Comparison of ENCODE assay signal across 17 mouse cellular contexts in genomic region chr11:69760901-69761200, GRCm38 (mm10). TPM values are rescaled to one million over a fixed set of nuclear protein-coding genes. Genes with fewer than 3 reads are reported as not detected.
DNase-seq lines count a peak whose midpoint lies in the region; ATAC-seq lines count a peak whose summit lies in the region.
"Had no signal": no experiment of that assay in that cellular context is flagged by ENCODE, and none has a peak within 500 bp of the region (broad histone marks: within the 10 kb centered on the region; RNA-seq: fewer than 3 reads in every experiment).

No protein-coding gene starts in this region.

- no peak for DNase-seq in heart, postnatal 10 days
- no peak for DNase-seq in adrenal gland, postnatal 14 days
- DNase-seq in gastrocnemius, adult 18-20 months (ENCODE audit: low spot score) = no peak
- DNase-seq: adrenal gland, postnatal 36 days; cerebellum, adult 11 months; left cerebral cortex, postnatal 4 days; right cerebral cortex, postnatal 4 days had no signal

- H3K9ac ChIP-seq in heart, embryonic 13.5 days = no peak overlapping the region
- no peak overlapping the region for H3K9ac ChIP-seq in embryonic facial prominence, embryonic 12.5 days
- H3K9ac ChIP-seq in hindbrain, embryonic 16.5 days (ENCODE audit: low read depth, low read length) = peak overlapping the region; percentile 10; the same call in 1 of the 2 replicates
- no peak overlapping the region for H3K9ac ChIP-seq in midbrain, embryonic 16.5 days (ENCODE audit: low read depth, low read length)

- no peaks in the 10 kb centered on the region for H3K36me3 ChIP-seq in heart, embryonic 13.5 days
- H3K36me3 ChIP-seq in embryonic facial prominence, embryonic 12.5 days = no peaks in the 10 kb centered on the region
- H3K36me3 ChIP-seq in hindbrain, embryonic 16.5 days (ENCODE audit: control insufficient read depth, insufficient read depth, low read length) = no peaks in the 10 kb centered on the region
- H3K36me3 ChIP-seq in midbrain, embryonic 16.5 days (ENCODE audit: control insufficient read depth, insufficient read depth, low read length) = no peaks in the 10 kb centered on the region
- H3K36me3 ChIP-seq: heart, embryonic 12.5 days had no signal

- 88% methylated on average over 7 of the region's 7 CpGs for WGBS in heart, embryonic 13.5 days
- 87% methylated on average over 7 of the region's 7 CpGs for WGBS in embryonic facial prominence, embryonic 12.5 days
- WGBS in hindbrain, embryonic 16.5 days = 90% methylated on average over 7 of the region's 7 CpGs
- WGBS in midbrain, embryonic 16.5 days = 96% methylated on average over 7 of the region's 7 CpGs

- H3K27ac ChIP-seq in heart, embryonic 13.5 days (replicated peaks) = 0 out of 2 replicates have a peak overlapping the region, but pooled peaks have one; percentile 8
- H3K27ac ChIP-seq in embryonic facial prominence, embryonic 12.5 days = peak overlapping the region; percentile 98; the same call in 1 of the 2 replicates
- H3K27ac ChIP-seq in hindbrain, embryonic 16.5 days (ENCODE audit: low read depth, low read length) = peak overlapping the region; percentile 93
- peak overlapping the region; percentile 99 for H3K27ac ChIP-seq in midbrain, embryonic 16.5 days (ENCODE audit: low read length)

- H3K4me1 ChIP-seq in heart, embryonic 13.5 days = peaks cover 34% of the 10 kb centered on the region
- peaks cover 28% of the 10 kb centered on the region for H3K4me1 ChIP-seq in embryonic facial prominence, embryonic 12.5 days
- H3K4me1 ChIP-seq in hindbrain, embryonic 16.5 days (ENCODE audit: control insufficient read depth, insufficient read depth, low read depth, low read length) = peaks cover 28% of the 10 kb centered on the region
- peaks cover 36% of the 10 kb centered on the region for H3K4me1 ChIP-seq in midbrain, embryonic 16.5 days (ENCODE audit: control insufficient read depth, insufficient read depth, low read length)

- no peak overlapping the region for H3K4me2 ChIP-seq in heart, embryonic 13.5 days
- no peak overlapping the region for H3K4me2 ChIP-seq in embryonic facial prominence, embryonic 12.5 days (replicated peaks)
- no peak overlapping the region for H3K4me2 ChIP-seq in hindbrain, embryonic 16.5 days (ENCODE audit: low read length)
- no peak overlapping the region for H3K4me2 ChIP-seq in midbrain, embryonic 16.5 days (ENCODE audit: low read length)

- H3K27me3 ChIP-seq in heart, embryonic 13.5 days (replicated peaks) = no peaks in the 10 kb centered on the region
- no peaks in the 10 kb centered on the region for H3K27me3 ChIP-seq in embryonic facial prominence, embryonic 12.5 days
- no peaks in the 10 kb centered on the region for H3K27me3 ChIP-seq in hindbrain, embryonic 16.5 days (replicated peaks; ENCODE audit: control insufficient read depth, insufficient read depth, low read length)
- H3K27me3 ChIP-seq in midbrain, embryonic 16.5 days (ENCODE audit: control insufficient read depth, insufficient read depth, low read depth, low read length) = no peaks in the 10 kb centered on the region
- H3K27me3 ChIP-seq: heart, embryonic 12.5 days had no signal

- H3K4me3 ChIP-seq in heart, embryonic 13.5 days = no peak overlapping the region
- no peak overlapping the region for H3K4me3 ChIP-seq in embryonic facial prominence, embryonic 12.5 days
- H3K4me3 ChIP-seq in hindbrain, embryonic 16.5 days (ENCODE audit: low read length) = no peak overlapping the region
- H3K4me3 ChIP-seq in midbrain, embryonic 16.5 days (ENCODE audit: low read depth, low read length) = no peak overlapping the region
- H3K4me3 ChIP-seq: layer of hippocampus, adult 2 months had no signal

- H3K9me3 ChIP-seq in heart, embryonic 13.5 days = no peaks in the 10 kb centered on the region
- no peaks in the 10 kb centered on the region for H3K9me3 ChIP-seq in embryonic facial prominence, embryonic 12.5 days
- H3K9me3 ChIP-seq in hindbrain, embryonic 16.5 days (ENCODE audit: control insufficient read depth, low read length) = no peaks in the 10 kb centered on the region
- no peaks in the 10 kb centered on the region for H3K9me3 ChIP-seq in midbrain, embryonic 16.5 days (replicated peaks; ENCODE audit: control insufficient read depth, low read length, poor library complexity, severe bottlenecking)
- H3K9me3 ChIP-seq: heart, embryonic 12.5 days had no signal

- ATAC-seq in heart, embryonic 13.5 days (ENCODE audit: extremely low read depth, insufficient number of reproducible peaks, low FRiP score, low TSS enrichment) = no peak
- ATAC-seq in embryonic facial prominence, embryonic 12.5 days (ENCODE audit: insufficient number of reproducible peaks, insufficient read depth, low FRiP score, low TSS enrichment) = no peak
- ATAC-seq in hindbrain, embryonic 16.5 days = no peak
- ATAC-seq in midbrain, embryonic 16.5 days = no peak
- ATAC-seq in megakaryocyte-erythroid progenitor cell, adult 5-6 weeks (replicated peaks; ENCODE audit: low FRiP score, low TSS enrichment, poor library complexity, severe bottlenecking) = no peak
- ATAC-seq: CD4-positive, CD25-positive, alpha-beta regulatory T cell, adult 4 months; intestine, postnatal 0 days had no signal

- intact Hi-C loops in heart, postnatal 10 days (cut with DNase I) = no loop called here

RNA-seq across cellular contexts. Expression of gene Slc35g3, which starts 0.9 kb away (rescaled TPM):
- 0.19 and 0.51 TPM in 2 replicates for polyA plus RNA-seq in heart, embryonic 13.5 days (2015; fragmentation: Nextera tagmentation; extraction: Ambion mirVana)
- total RNA-seq in heart, postnatal 10 days (2021) = under 1 TPM; 0.17 to 0.40 TPM
- not detected in 2 replicates for polyA plus RNA-seq in embryonic facial prominence, embryonic 12.5 days (2016; fragmentation: Nextera tagmentation; extraction: Ambion mirVana)
- 0.41 and 0.87 TPM in 2 replicates for polyA plus RNA-seq in hindbrain, embryonic 16.5 days (2015; fragmentation: Nextera tagmentation; extraction: Ambion mirVana)
- polyA plus RNA-seq in midbrain, embryonic 16.5 days (2015; fragmentation: Nextera tagmentation; extraction: Ambion mirVana) = 0.21 and 0.22 TPM in 2 replicates
- not detected in 2 replicates for total RNA-seq in adrenal gland, postnatal 14 days (2021)
- total RNA-seq in gastrocnemius, adult 18-20 months (2021) = not detected
- total RNA-seq in megakaryocyte-erythroid progenitor cell, adult 5-6 weeks (2014; fragmentation: Nextera tagmentation) = not detected in 2 replicates
- total RNA-seq in megakaryocyte-erythroid progenitor cell, adult 5-6 weeks (2017) = not detected in 2 replicates
- total RNA-seq: adrenal gland, postnatal 36 days; layer of hippocampus, adult 2 months; left cerebral cortex, postnatal 4 days had no signal
- polyA plus RNA-seq: CD4-positive, CD25-positive, alpha-beta regulatory T cell, adult 4 months; thymus, postnatal 0 days had no signal

RNA-seq across cellular contexts. Expression of gene Polr2a, which starts 2.4 kb away (rescaled TPM):
- polyA plus RNA-seq in heart, embryonic 13.5 days (2015; fragmentation: Nextera tagmentation; extraction: Ambion mirVana) = 16.1 and 19.1 TPM in 2 replicates
- 10 to 100 TPM; 44.5 to 47.5 TPM for total RNA-seq in heart, postnatal 10 days (2021)
- polyA plus RNA-seq in embryonic facial prominence, embryonic 12.5 days (2016; fragmentation: Nextera tagmentation; extraction: Ambion mirVana) = 27.9 and 32.7 TPM in 2 replicates
- 12.1 and 14.9 TPM in 2 replicates for polyA plus RNA-seq in hindbrain, embryonic 16.5 days (2015; fragmentation: Nextera tagmentation; extraction: Ambion mirVana)
- polyA plus RNA-seq in midbrain, embryonic 16.5 days (2015; fragmentation: Nextera tagmentation; extraction: Ambion mirVana) = 13.0 and 15.5 TPM in 2 replicates
- total RNA-seq in adrenal gland, postnatal 14 days (2021) = 78.0 and 84.0 TPM in 2 replicates
- total RNA-seq in gastrocnemius, adult 18-20 months (2021) = 10 to 100 TPM; 33.0 to 33.9 TPM
- total RNA-seq in megakaryocyte-erythroid progenitor cell, adult 5-6 weeks (2014; fragmentation: Nextera tagmentation) = 106 TPM in 2 replicates
- total RNA-seq in megakaryocyte-erythroid progenitor cell, adult 5-6 weeks (2017) = 11.9 and 26.6 TPM in 2 replicates

RNA-seq across cellular contexts. Expression of gene Zbtb4, which starts 4.9 kb away (rescaled TPM):
- 2.7 and 3.1 TPM in 2 replicates for polyA plus RNA-seq in heart, embryonic 13.5 days (2015; fragmentation: Nextera tagmentation; extraction: Ambion mirVana)
- 10 to 100 TPM; 42.2 to 43.9 TPM for total RNA-seq in heart, postnatal 10 days (2021)
- 2.1 and 2.4 TPM in 2 replicates for polyA plus RNA-seq in embryonic facial prominence, embryonic 12.5 days (2016; fragmentation: Nextera tagmentation; extraction: Ambion mirVana)
- polyA plus RNA-seq in hindbrain, embryonic 16.5 days (2015; fragmentation: Nextera tagmentation; extraction: Ambion mirVana) = 5.8 and 6.2 TPM in 2 replicates
- polyA plus RNA-seq in midbrain, embryonic 16.5 days (2015; fragmentation: Nextera tagmentation; extraction: Ambion mirVana) = 4.2 and 5.2 TPM in 2 replicates
- 39.9 and 42.4 TPM in 2 replicates for total RNA-seq in adrenal gland, postnatal 14 days (2021)
- total RNA-seq in gastrocnemius, adult 18-20 months (2021) = 10 to 100 TPM; 37.1 to 37.5 TPM
- 2.8 and 4.0 TPM in 2 replicates for total RNA-seq in megakaryocyte-erythroid progenitor cell, adult 5-6 weeks (2014; fragmentation: Nextera tagmentation)
- total RNA-seq in megakaryocyte-erythroid progenitor cell, adult 5-6 weeks (2017) = 1.1 and 2.1 TPM in 2 replicates

RNA-seq across cellular contexts. Expression of gene Chrnb1, which starts 34.9 kb away (rescaled TPM):
- polyA plus RNA-seq in heart, embryonic 13.5 days (2015; fragmentation: Nextera tagmentation; extraction: Ambion mirVana) = 6.8 and 7.9 TPM in 2 replicates
- 1 to 10 TPM; 5.8 to 7.1 TPM for total RNA-seq in heart, postnatal 10 days (2021)
- 11.1 and 11.9 TPM in 2 replicates for polyA plus RNA-seq in embryonic facial prominence, embryonic 12.5 days (2016; fragmentation: Nextera tagmentation; extraction: Ambion mirVana)
- polyA plus RNA-seq in hindbrain, embryonic 16.5 days (2015; fragmentation: Nextera tagmentation; extraction: Ambion mirVana) = 1.4 and 2.9 TPM in 2 replicates
- 1.4 and 1.6 TPM in 2 replicates for polyA plus RNA-seq in midbrain, embryonic 16.5 days (2015; fragmentation: Nextera tagmentation; extraction: Ambion mirVana)
- total RNA-seq in adrenal gland, postnatal 14 days (2021) = 2.4 and 3.2 TPM in 2 replicates
- total RNA-seq in gastrocnemius, adult 18-20 months (2021) = 10 to 100 TPM; 30.6 to 31.2 TPM
- total RNA-seq in megakaryocyte-erythroid progenitor cell, adult 5-6 weeks (2014; fragmentation: Nextera tagmentation) = 2.3 TPM in 1 of 2 replicates, not detected in the other
- total RNA-seq in megakaryocyte-erythroid progenitor cell, adult 5-6 weeks (2017) = 0.28 and 1.9 TPM in 2 replicates

RNA-seq across cellular contexts. Expression of gene Fgf11, which starts 40.8 kb away (rescaled TPM):
- polyA plus RNA-seq in heart, embryonic 13.5 days (2015; fragmentation: Nextera tagmentation; extraction: Ambion mirVana) = 2.0 and 2.3 TPM in 2 replicates
- total RNA-seq in heart, postnatal 10 days (2021) = 1 to 10 TPM; 1.9 to 3.5 TPM
- polyA plus RNA-seq in embryonic facial prominence, embryonic 12.5 days (2016; fragmentation: Nextera tagmentation; extraction: Ambion mirVana) = 1.7 and 2.2 TPM in 2 replicates
- polyA plus RNA-seq in hindbrain, embryonic 16.5 days (2015; fragmentation: Nextera tagmentation; extraction: Ambion mirVana) = 6.7 and 7.2 TPM in 2 replicates
- 4.1 and 4.5 TPM in 2 replicates for polyA plus RNA-seq in midbrain, embryonic 16.5 days (2015; fragmentation: Nextera tagmentation; extraction: Ambion mirVana)
- 3.5 and 3.8 TPM in 2 replicates for total RNA-seq in adrenal gland, postnatal 14 days (2021)
- 1 to 10 TPM; 3.5 to 4.0 TPM for total RNA-seq in gastrocnemius, adult 18-20 months (2021)
- total RNA-seq in megakaryocyte-erythroid progenitor cell, adult 5-6 weeks (2014; fragmentation: Nextera tagmentation) = 0.57 and 0.63 TPM in 2 replicates
- total RNA-seq in megakaryocyte-erythroid progenitor cell, adult 5-6 weeks (2017) = 2.3 TPM in 1 of 2 replicates, not detected in the other
- polyA plus RNA-seq: CD4-positive, CD25-positive, alpha-beta regulatory T cell, adult 4 months had no signal

Comparison
In these comparisons a context has a peak if more than half of its experiments do, and no peak if none do; other contexts are left out.
1. H3K27ac ChIP-seq: peak in every context shown above with its lines; median percentile 99 in midbrain, embryonic 16.5 days; 98 in embryonic facial prominence, embryonic 12.5 days; 93 in hindbrain, embryonic 16.5 days; 8 in heart, embryonic 13.5 days.